Comparison of ENCODE assay signal across 32 mouse cellular contexts in genomic region chr7:126368367-126368766, GRCm38 (mm10). TPM values are rescaled to one million over a fixed set of nuclear protein-coding genes. Genes with fewer than 3 reads are reported as not detected.
A peak's percentile ranks its signal among the peaks of the same experiment; 100 is the strongest.
DNase-seq lines count a peak whose midpoint lies in the region; ATAC-seq and TF ChIP-seq lines count a peak whose summit lies in the region.
"Had no signal": no experiment of that assay in that cellular context is flagged by ENCODE, and none has a peak within 500 bp of the region (broad histone marks: within the 10 kb centered on the region; RNA-seq: fewer than 3 reads in every experiment).

No protein-coding gene starts in this region.

- TF ChIP-seq POLR2A in small intestine, adult 2 months (IDR thresholded peaks at IDR 0.05; ENCODE audit: low read depth, low read length), result no peak

- no peak for TF ChIP-seq EP300 in liver, postnatal 0 days (IDR thresholded peaks at IDR 0.05; ENCODE audit: low read depth)

- no peak overlapping the region for H3K27ac ChIP-seq in liver, embryonic 12.5 days
- no peak overlapping the region for H3K27ac ChIP-seq in liver, postnatal 0 days (ENCODE audit: low read depth)
- peak overlapping the region; percentile 5; the same call in 1 of the 2 replicates for H3K27ac ChIP-seq in small intestine, adult 2 months (ENCODE audit: insufficient read depth, low read depth, low read length)
- H3K27ac ChIP-seq in forebrain, embryonic 16.5 days (ENCODE audit: low read length), result no peak overlapping the region
- H3K27ac ChIP-seq: hindbrain, embryonic 12.5 days; hindbrain, postnatal 0 days; limb, embryonic 13.5 days; liver, embryonic 15.5 days; lung, embryonic 15.5 days had no signal

- H3K4me2 ChIP-seq in liver, embryonic 12.5 days, result peak overlapping the region; percentile 41
- no peak overlapping the region for H3K4me2 ChIP-seq in liver, postnatal 0 days (ENCODE audit: low read depth, low read length)
- H3K4me2 ChIP-seq in forebrain, embryonic 16.5 days (ENCODE audit: low read length), result no peak overlapping the region
- H3K4me2 ChIP-seq: hindbrain, embryonic 12.5 days; limb, embryonic 13.5 days; lung, embryonic 15.5 days had no signal

- WGBS in liver, embryonic 12.5 days (ENCODE audit: insufficient replicate concordance), result 76% methylated on average over 8 of the region's 8 CpGs
- 60% methylated on average over 8 of the region's 8 CpGs for WGBS in liver, postnatal 0 days (ENCODE audit: insufficient replicate concordance)
- WGBS in small intestine, adult 2 months, result 77% methylated on average over 8 of the region's 8 CpGs
- WGBS in forebrain, embryonic 16.5 days, result 87% methylated on average over 8 of the region's 8 CpGs

- intact Hi-C loops in left cerebral cortex, postnatal 4 days (cut with DNase I), result no loop called here

- H3K4me3 ChIP-seq in liver, embryonic 12.5 days, result peak overlapping the region; percentile 28; the same call in 1 of the 2 replicates
- H3K4me3 ChIP-seq in liver, postnatal 0 days (ENCODE audit: low read depth, low read length), result no peak overlapping the region
- peak overlapping the region; percentile 56 for H3K4me3 ChIP-seq in small intestine, adult 2 months (ENCODE audit: low read depth, low read length)
- no peak overlapping the region for H3K4me3 ChIP-seq in forebrain, embryonic 16.5 days (replicated peaks; ENCODE audit: low read length)
- H3K4me3 ChIP-seq: hindbrain, embryonic 12.5 days; limb, embryonic 13.5 days; liver, embryonic 15.5 days; lung, embryonic 15.5 days had no signal

- H3K4me1 ChIP-seq in liver, embryonic 12.5 days, result peaks cover 9% of the 10 kb centered on the region
- H3K4me1 ChIP-seq in liver, postnatal 0 days (ENCODE audit: insufficient read depth), result no peaks in the 10 kb centered on the region
- H3K4me1 ChIP-seq in small intestine, adult 2 months (ENCODE audit: control insufficient read depth, insufficient read depth, insufficient read length, low read length), result no peaks in the 10 kb centered on the region
- no peaks in the 10 kb centered on the region for H3K4me1 ChIP-seq in forebrain, embryonic 16.5 days (replicated peaks; ENCODE audit: control insufficient read depth, insufficient read depth, low read length)
- H3K4me1 ChIP-seq: hindbrain, embryonic 12.5 days; limb, embryonic 13.5 days; lung, embryonic 15.5 days had no signal

- no peaks in the 10 kb centered on the region for H3K9me3 ChIP-seq in liver, embryonic 12.5 days (replicated peaks)
- H3K9me3 ChIP-seq in liver, postnatal 0 days (ENCODE audit: low read length), result no peaks in the 10 kb centered on the region
- no peaks in the 10 kb centered on the region for H3K9me3 ChIP-seq in forebrain, embryonic 16.5 days (ENCODE audit: control insufficient read depth, low read length)
- H3K9me3 ChIP-seq: heart, embryonic 12.5 days; hindbrain, embryonic 12.5 days; limb, embryonic 13.5 days; liver, embryonic 15.5 days; lung, embryonic 15.5 days had no signal

- TF ChIP-seq CTCF in liver, postnatal 0 days (IDR thresholded peaks at IDR 0.05; ENCODE audit: low read depth), result no peak
- no peak for TF ChIP-seq CTCF in small intestine, adult 2 months (IDR thresholded peaks at IDR 0.05; ENCODE audit: extremely low read depth, insufficient read length, insufficient replicate concordance, low read depth, low read length)

- H3K36me3 ChIP-seq in liver, embryonic 12.5 days, result peaks cover 54% of the 10 kb centered on the region
- H3K36me3 ChIP-seq in liver, postnatal 0 days (replicated peaks; ENCODE audit: insufficient read depth, low read length), result peaks cover 22% of the 10 kb centered on the region
- peaks cover 34% of the 10 kb centered on the region for H3K36me3 ChIP-seq in small intestine, adult 2 months (ENCODE audit: control insufficient read depth, insufficient read depth, low read length)
- peaks cover 11% of the 10 kb centered on the region for H3K36me3 ChIP-seq in forebrain, embryonic 16.5 days (ENCODE audit: control insufficient read depth, insufficient read depth)

- H3K27me3 ChIP-seq in liver, embryonic 12.5 days (replicated peaks), result no peaks in the 10 kb centered on the region
- H3K27me3 ChIP-seq in liver, postnatal 0 days (ENCODE audit: insufficient read depth, low read length), result no peaks in the 10 kb centered on the region
- H3K27me3 ChIP-seq in small intestine, adult 2 months (ENCODE audit: control insufficient read depth, insufficient read depth, low read length), result no peaks in the 10 kb centered on the region
- no peaks in the 10 kb centered on the region for H3K27me3 ChIP-seq in forebrain, embryonic 16.5 days (replicated peaks; ENCODE audit: control insufficient read depth, insufficient read depth, low read length)
- H3K27me3 ChIP-seq: heart, embryonic 12.5 days; hindbrain, embryonic 12.5 days; limb, embryonic 13.5 days; liver, embryonic 15.5 days; lung, embryonic 15.5 days had no signal

- no peak for DNase-seq in liver, postnatal 0 days
- DNase-seq in induced T-regulatory cell, adult 2 months (ENCODE audit: low read depth), result peak; percentile 48
- DNase-seq in thymus, postnatal 36 days, result peak; percentile 53 to 63
- no peak for DNase-seq in left cerebral cortex, postnatal 4 days
- DNase-seq: B cell, adult 2 months; cerebellum, adult 11 months; cerebellum, adult 9-10 months; cerebellum, postnatal 36 days; gastrocnemius, postnatal 25 days; heart, adult 11 months; kidney, adult 8-10 months; kidney, postnatal 10 days; lung, postnatal 36 days; midbrain, embryonic 14.5 days; right cerebral cortex, postnatal 25 days; spleen, adult 18-20 months had no signal

- no peak for ATAC-seq in liver, embryonic 12.5 days
- ATAC-seq in liver, postnatal 0 days, result no peak
- ATAC-seq in forebrain, embryonic 16.5 days, result no peak
- ATAC-seq: forebrain, embryonic 14.5 days; intestine, embryonic 16.5 days had no signal

- no peak overlapping the region for H3K9ac ChIP-seq in liver, embryonic 12.5 days
- no peak overlapping the region for H3K9ac ChIP-seq in liver, postnatal 0 days (replicated peaks)
- H3K9ac ChIP-seq in forebrain, embryonic 16.5 days (replicated peaks; ENCODE audit: low read depth, low read length), result no peak overlapping the region
- H3K9ac ChIP-seq: hindbrain, embryonic 12.5 days; limb, embryonic 13.5 days; liver, embryonic 15.5 days; lung, embryonic 15.5 days had no signal

RNA-seq across cellular contexts. Expression of gene Lat, which starts 1.0 kb away (rescaled TPM):
- 14.5 and 15.6 TPM in 2 replicates for polyA plus RNA-seq in liver, embryonic 12.5 days (2016; fragmentation: Nextera tagmentation; extraction: Ambion mirVana)
- 8.7 and 9.2 TPM in 2 replicates for polyA plus RNA-seq in liver, postnatal 0 days (2015; fragmentation: Nextera tagmentation; extraction: Ambion mirVana)
- polyA plus RNA-seq in small intestine, adult 2 months (2012; rRNA removed), result 10.7 and 23.5 TPM in 2 replicates
- polyA plus RNA-seq in forebrain, embryonic 16.5 days (2015; fragmentation: Nextera tagmentation; extraction: Ambion mirVana), result 0.77 and 0.98 TPM in 2 replicates
- total RNA-seq in left cerebral cortex, postnatal 4 days (2021), result 1 to 10 TPM; 1.5 to 2.1 TPM

RNA-seq across cellular contexts. Expression of gene Spns1, which starts 8.9 kb away (rescaled TPM):
- polyA plus RNA-seq in liver, embryonic 12.5 days (2016; fragmentation: Nextera tagmentation; extraction: Ambion mirVana), result 27.3 and 29.1 TPM in 2 replicates
- 17.2 and 18.6 TPM in 2 replicates for polyA plus RNA-seq in liver, postnatal 0 days (2015; fragmentation: Nextera tagmentation; extraction: Ambion mirVana)
- 91.7 and 149 TPM in 2 replicates for polyA plus RNA-seq in small intestine, adult 2 months (2012; rRNA removed)
- polyA plus RNA-seq in forebrain, embryonic 16.5 days (2015; fragmentation: Nextera tagmentation; extraction: Ambion mirVana), result 75.5 and 80.1 TPM in 2 replicates
- 10 to 100 TPM; 82.4 to 83.9 TPM for total RNA-seq in left cerebral cortex, postnatal 4 days (2021)

RNA-seq across cellular contexts. Expression of gene Nfatc2ip, which starts 28.2 kb away (rescaled TPM):
- polyA plus RNA-seq in liver, embryonic 12.5 days (2016; fragmentation: Nextera tagmentation; extraction: Ambion mirVana), result 3.6 and 3.7 TPM in 2 replicates
- 1.4 and 1.5 TPM in 2 replicates for polyA plus RNA-seq in liver, postnatal 0 days (2015; fragmentation: Nextera tagmentation; extraction: Ambion mirVana)
- 2.0 and 5.2 TPM in 2 replicates for polyA plus RNA-seq in small intestine, adult 2 months (2012; rRNA removed)
- 2.6 and 2.9 TPM in 2 replicates for polyA plus RNA-seq in forebrain, embryonic 16.5 days (2015; fragmentation: Nextera tagmentation; extraction: Ambion mirVana)
- 10 to 100 TPM in 1 of 2 experiments, 1 to 10 TPM in 1; 8.4 to 10.4 TPM for total RNA-seq in left cerebral cortex, postnatal 4 days (2021)

RNA-seq across cellular contexts. Expression of gene Cd19, which starts 46.3 kb away (rescaled TPM):
- polyA plus RNA-seq in liver, embryonic 12.5 days (2016; fragmentation: Nextera tagmentation; extraction: Ambion mirVana), result 0.08 TPM in 1 of 2 replicates, not detected in the other
- 8.7 and 9.1 TPM in 2 replicates for polyA plus RNA-seq in liver, postnatal 0 days (2015; fragmentation: Nextera tagmentation; extraction: Ambion mirVana)
- 3.9 and 8.0 TPM in 2 replicates for polyA plus RNA-seq in small intestine, adult 2 months (2012; rRNA removed)
- not detected in 2 replicates for polyA plus RNA-seq in forebrain, embryonic 16.5 days (2015; fragmentation: Nextera tagmentation; extraction: Ambion mirVana)
- total RNA-seq in left cerebral cortex, postnatal 4 days (2021), result under 1 TPM; 0.16 to 0.32 TPM
- total RNA-seq: gastrocnemius, adult 18-20 months; left cerebral cortex, adult 18-20 months; left cerebral cortex, postnatal 25 days had no signal
- polyA plus RNA-seq: embryonic facial prominence, embryonic 11.5 days; forebrain, embryonic 14.5 days; heart, embryonic 12.5 days; hindbrain, embryonic 12.5 days; limb, embryonic 13.5 days; lung, embryonic 15.5 days; midbrain, embryonic 14.5 days; neural tube, embryonic 14.5 days had no signal

Comparison
In these comparisons a context has a peak if more than half of its experiments do, and no peak if none do; other contexts are left out.
1. H3K4me3 ChIP-seq: peak in liver, embryonic 12.5 days (single experiment) and small intestine, adult 2 months (single experiment); none in liver, postnatal 0 days (single experiment) and forebrain, embryonic 16.5 days (single experiment).
2. DNase-seq: peak in induced T-regulatory cell, adult 2 months (single experiment) and thymus, postnatal 36 days (2 of 2); none in liver, postnatal 0 days (single experiment) and left cerebral cortex, postnatal 4 days (single experiment).